Mouse (Mus musculus): ENCODE results near the gene Hist1h2ad. TPM values are rescaled to one million over a fixed set of nuclear protein-coding genes. Genes with fewer than 3 reads are reported as not detected.

Gene Hist1h2ad
- polyA plus RNA-seq, 1 experiment: 1.9 TPM

GRCm38 (mm10) chr13:23620733-23621531 is 46.8 kb downstream of the Hist1h2ad start, which contains the start of gene Hist1h2be:
Hist1h2be (minus strand) TSS chr13:23621124.
- peak; percentile 53 for DNase-seq (ENCODE audit: low spot score)

GRCm38 (mm10) chr13:23621532-23622174 is 47.5 kb downstream of the Hist1h2ad start:
- peak; percentile 29 for DNase-seq (ENCODE audit: low spot score)

GRCm38 (mm10) chr13:23622175-23622671 is 48.0 kb downstream of the Hist1h2ad start, which contains the start of gene Hist1h1e:
Hist1h1e (minus strand) TSS chr13:23622558.
- peak; percentile 96 for DNase-seq (ENCODE audit: low spot score)

GRCm38 (mm10) chr13:23622861-23623450 is 48.8 kb downstream of the Hist1h2ad start:
- DNase-seq (ENCODE audit: low spot score): no peak

Other genes with a start within 250 kb of the Hist1h2ad start
- gene Zfp322a, start 205.2 kb upstream of the Hist1h2ad start, polyA plus RNA-seq (2012; rRNA removed): 12.7 and 15.8 TPM in 2 replicates
- gene Abt1, start 150.5 kb upstream of the Hist1h2ad start, polyA plus RNA-seq (2012; rRNA removed): 7.9 TPM in 2 replicates
- not detected in 2 replicates for gene Btn1a1, start 108.5 kb upstream of the Hist1h2ad start, polyA plus RNA-seq (2012; rRNA removed)
- gene Btn2a2, start 85.5 kb upstream of the Hist1h2ad start, polyA plus RNA-seq (2012; rRNA removed): 0.04 TPM in 1 of 2 replicates, not detected in the other
- 27.8 and 30.5 TPM in 2 replicates for gene Hist1h4h, start 43.3 kb upstream of the Hist1h2ad start, polyA plus RNA-seq (2012; rRNA removed)
- 1.3 and 5.2 TPM in 2 replicates for gene Hist1h2af, start 40.5 kb upstream of the Hist1h2ad start, polyA plus RNA-seq (2012; rRNA removed)
- gene Hist1h3g, start 39.0 kb upstream of the Hist1h2ad start, polyA plus RNA-seq (2012; rRNA removed): 0.40 and 0.90 TPM in 2 replicates
- 0.60 and 0.69 TPM in 2 replicates for gene Hist1h2bh, start 31.0 kb upstream of the Hist1h2ad start, polyA plus RNA-seq (2012; rRNA removed)
- gene Hist1h3f, start 30.3 kb upstream of the Hist1h2ad start, polyA plus RNA-seq (2012; rRNA removed): 0.44 and 0.78 TPM in 2 replicates
- 0.26 and 0.78 TPM in 2 replicates for gene Hist1h4f, start 22.7 kb upstream of the Hist1h2ad start, polyA plus RNA-seq (2012; rRNA removed)
- gene Hist1h1d, start 21.1 kb upstream of the Hist1h2ad start, polyA plus RNA-seq (2012; rRNA removed): 0.62 and 0.90 TPM in 2 replicates
- gene Hist1h3e, start 12.0 kb upstream of the Hist1h2ad start, polyA plus RNA-seq (2012; rRNA removed): 0.83 and 1.6 TPM in 2 replicates
- gene Hist1h2ae, start 3.2 kb upstream of the Hist1h2ad start, polyA plus RNA-seq (2012; rRNA removed): 0.15 and 0.53 TPM in 2 replicates
- gene Hist1h2bg, start 3.0 kb upstream of the Hist1h2ad start, polyA plus RNA-seq (2012; rRNA removed): 7.4 and 9.9 TPM in 2 replicates
- gene Hist1h2bf, start 185 bp upstream of the Hist1h2ad start, polyA plus RNA-seq (2012; rRNA removed): 0.75 TPM in 1 of 2 replicates, not detected in the other
- gene Hist1h3d, start 1.4 kb downstream of the Hist1h2ad start, polyA plus RNA-seq (2012; rRNA removed): 2.5 and 2.6 TPM in 2 replicates
- 0.47 and 3.4 TPM in 2 replicates for gene Hist1h4d, start 7.2 kb downstream of the Hist1h2ad start, polyA plus RNA-seq (2012; rRNA removed)
- gene Hist1h2be, start 46.7 kb downstream of the Hist1h2ad start, polyA plus RNA-seq (2012; rRNA removed): 2.6 and 3.4 TPM in 2 replicates
- 1.1 and 2.4 TPM in 2 replicates for gene Hist1h1e, start 48.2 kb downstream of the Hist1h2ad start, polyA plus RNA-seq (2012; rRNA removed)
- 0.45 and 0.86 TPM in 2 replicates for gene Hist1h2ac, start 109.6 kb downstream of the Hist1h2ad start, polyA plus RNA-seq (2012; rRNA removed)
- gene Hist1h2bc, start 109.8 kb downstream of the Hist1h2ad start, polyA plus RNA-seq (2012; rRNA removed): 193 and 203 TPM in 2 replicates
- not detected in 2 replicates for gene Hist1h1t, start 121.4 kb downstream of the Hist1h2ad start, polyA plus RNA-seq (2012; rRNA removed)
- gene Hist1h4c, start 124.1 kb downstream of the Hist1h2ad start, polyA plus RNA-seq (2012; rRNA removed): 0.47 and 1.7 TPM in 2 replicates
- gene Hfe, start 136.5 kb downstream of the Hist1h2ad start, polyA plus RNA-seq (2012; rRNA removed): 13.8 and 14.8 TPM in 2 replicates
- 125 and 170 TPM in 2 replicates for gene Hist1h1c, start 164.4 kb downstream of the Hist1h2ad start, polyA plus RNA-seq (2012; rRNA removed)
- gene Hist1h3c, start 171.2 kb downstream of the Hist1h2ad start, polyA plus RNA-seq (2012; rRNA removed): 0.48 and 0.84 TPM in 2 replicates
- 0.43 and 0.49 TPM in 2 replicates for gene Hist1h2bb, start 172.4 kb downstream of the Hist1h2ad start, polyA plus RNA-seq (2012; rRNA removed)
- gene Hist1h2ab, start 176.7 kb downstream of the Hist1h2ad start, polyA plus RNA-seq (2012; rRNA removed): 0.60 TPM in 1 of 2 replicates, not detected in the other
- gene Hist1h3b, start 177.9 kb downstream of the Hist1h2ad start, polyA plus RNA-seq (2012; rRNA removed): 0.48 and 0.52 TPM in 2 replicates
- 0.75 and 0.94 TPM in 2 replicates for gene Hist1h4b, start 182.6 kb downstream of the Hist1h2ad start, polyA plus RNA-seq (2012; rRNA removed)
- 0.48 and 1.2 TPM in 2 replicates for gene Hist1h4a, start 186.8 kb downstream of the Hist1h2ad start, polyA plus RNA-seq (2012; rRNA removed)
- 0.34 and 0.66 TPM in 2 replicates for gene Hist1h3a, start 188.0 kb downstream of the Hist1h2ad start, polyA plus RNA-seq (2012; rRNA removed)
- not detected in 2 replicates for gene Hist1h1a, start 189.3 kb downstream of the Hist1h2ad start, polyA plus RNA-seq (2012; rRNA removed)
- gene Trim38, start 195.5 kb downstream of the Hist1h2ad start, polyA plus RNA-seq (2012; rRNA removed): 0.25 and 0.36 TPM in 2 replicates
- not detected in 2 replicates for gene Slc17a2, start 232.6 kb downstream of the Hist1h2ad start, polyA plus RNA-seq (2012; rRNA removed)